Mouse (Mus musculus): Measurements from ENCODE around the gene St13.

- TF ChIP-seq CTCF (IDR thresholded peaks at IDR 0.05; ENCODE audit: extremely low read depth, insufficient read length, insufficient replicate concordance, low read depth, low read length) = no peak
- no peak for TF ChIP-seq POLR2A (IDR thresholded peaks at IDR 0.05; ENCODE audit: low read depth, low read length)
Measured at GRCm38 (mm10) chr15:81348366-81348765, 51.5 kb downstream of the St13 start.
